Mouse (Mus musculus) kidney, adult 2 months (tissue): ENCODE data around the gene Asrgl1. TPM values are rescaled to one million over a fixed set of nuclear protein-coding genes. Genes with fewer than 3 reads are reported as not detected.
"Not testable (repeated sequence)": the region's sequence is repeated elsewhere in the genome, so short reads cannot be mapped to it uniquely, and the experiment has no call there.

Source experiments
- DNase-seq: peaks from one replicate; pipeline ENCODE4 v3.0.0; 2021
- H3K27ac ChIP-seq: fragments of 200-500 bp; 2 replicates; pipeline ENCODE4 v1.5.1; 2012; ENCODE audit warnings: low read depth, low read length, control low read depth, inconsistent platforms; ENCODE audit not compliant: insufficient read depth
- H3K27me3 ChIP-seq: fragments of 200-500 bp; replicated peaks from 2 replicates; pipeline ENCODE4 v1.6.1; 2012; ENCODE audit warnings: mild to moderate bottlenecking, moderate library complexity, low read length, inconsistent platforms; ENCODE audit not compliant: control insufficient read depth, insufficient read depth
- H3K36me3 ChIP-seq: fragments of 200-500 bp; 2 replicates; pipeline ENCODE4 v1.6.1; 2012; ENCODE audit warnings: mild to moderate bottlenecking, moderate library complexity, low read length, inconsistent platforms; ENCODE audit not compliant: control insufficient read depth, insufficient read depth
- H3K4me1 ChIP-seq: fragments of 200-500 bp; 2 replicates; pipeline ENCODE4 v1.6.1; 2011; ENCODE audit warnings: low read length; ENCODE audit not compliant: control insufficient read depth, insufficient read depth
- H3K4me3 ChIP-seq: fragments of 200-500 bp; 2 replicates; pipeline ENCODE4 v1.5.1; 2011; ENCODE audit warnings: mild to moderate bottlenecking, low read depth, low read length, control low read depth; ENCODE audit not compliant: insufficient read depth
- CTCF ChIP-seq: fragments of 200-500 bp; conservative IDR thresholded peaks from 2 replicates; pipeline ENCODE4 v1.5.1; 2011; ENCODE audit warnings: low read depth, mild to moderate bottlenecking, control low read depth, low read length, moderate library complexity, mixed read lengths; ENCODE audit not compliant: insufficient read depth, insufficient read length
- POLR2A ChIP-seq: fragments of 200-500 bp; IDR thresholded peaks from one replicate; pipeline ENCODE4 v1.6.1; 2011; ENCODE audit warnings: low read depth, low read length, control low read depth
- WGBS: fragments of 180-500 bp; shearing (Covaris S2); methylation state at CpG from one replicate; pipeline ENCODE4 v1.1.7; 2018; 5-methylcytosine and 5-hydroxymethylcytosine counted together
- polyA plus RNA-seq: library from polyadenylated mRNA; depleted of rRNA; stranded (reverse); fragments of >200 nt; gene quantifications from 2 replicates; pipeline ENCODE4 v1.2.3, GENCODE M21; 2012

Gene Asrgl1
- polyA plus RNA-seq, 1 experiment: 3.5 TPM

DNA sequence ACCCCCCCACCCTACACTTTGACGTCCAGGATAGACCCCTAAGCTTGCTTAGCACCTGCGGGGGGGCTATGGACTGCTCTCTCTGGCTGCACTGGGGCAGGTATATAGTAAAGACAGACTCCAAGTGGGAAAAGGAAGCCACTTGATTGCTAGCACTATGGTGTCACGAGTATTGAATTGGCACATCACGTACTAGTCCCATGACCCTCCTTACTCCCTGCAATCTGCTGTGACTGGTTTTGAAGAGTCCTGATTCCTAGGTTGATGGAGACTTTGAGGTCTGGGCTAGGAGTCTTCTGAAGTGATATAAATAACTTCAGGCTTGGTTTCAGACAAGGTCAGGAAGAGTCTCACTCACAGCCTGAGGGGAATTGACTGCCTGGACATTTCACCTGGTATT is 45.2 kb downstream of the Asrgl1 start:
- no peaks in the 10 kb centered on the region for H3K4me1 ChIP-seq
- 73% methylated on average over 4 of the region's 4 CpGs for WGBS
- H3K27me3 ChIP-seq: no peaks in the 10 kb centered on the region
- no peak overlapping the region for H3K27ac ChIP-seq
- H3K4me3 ChIP-seq: no peak overlapping the region
- TF ChIP-seq CTCF: no peak
- TF ChIP-seq POLR2A: no peak
- no peaks in the 10 kb centered on the region for H3K36me3 ChIP-seq
- no peak for DNase-seq

DNA sequence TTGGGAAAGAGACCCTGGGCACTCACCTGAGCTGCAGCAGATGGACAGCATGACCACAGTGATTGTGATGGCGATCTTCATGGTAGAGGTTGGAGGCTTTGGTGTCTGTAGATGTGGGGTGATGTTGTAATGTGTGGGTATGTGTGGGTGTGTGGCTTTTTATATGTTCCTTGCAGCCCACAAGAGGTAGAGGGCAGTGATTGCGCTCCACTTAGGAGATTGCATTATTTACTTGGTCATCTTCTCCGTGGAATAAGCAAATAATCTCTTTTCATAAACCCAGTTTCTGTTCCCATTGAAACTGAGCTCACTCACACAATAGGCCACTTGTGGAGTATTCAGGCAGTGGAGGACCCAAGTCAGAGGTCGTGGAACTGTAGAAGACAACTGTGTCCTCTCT is 47.6 kb downstream of the Asrgl1 start, which contains the start of gene Scgb1a1:
TSS of gene Scgb1a1 (minus strand) at position 138 of the 400 bp plus-strand sequence.
- Histone ChIP-seq H3K4me1 (no peaks in the 10 kb centered on the region; the same call in 1 of the 2 replicates), H3K4me3 (no peak within 1 kb of the TSS), H3K36me3 (no peaks in the 10 kb centered on the region), H3K27me3 (no peaks in the 10 kb centered on the region), H3K27ac (no peak within 1 kb of the TSS)
- no peak for TF ChIP-seq CTCF
- TF ChIP-seq POLR2A: no peak
- 82% methylated on average over 4 of the region's 4 CpGs for WGBS
- DNase-seq: no peak

DNA sequence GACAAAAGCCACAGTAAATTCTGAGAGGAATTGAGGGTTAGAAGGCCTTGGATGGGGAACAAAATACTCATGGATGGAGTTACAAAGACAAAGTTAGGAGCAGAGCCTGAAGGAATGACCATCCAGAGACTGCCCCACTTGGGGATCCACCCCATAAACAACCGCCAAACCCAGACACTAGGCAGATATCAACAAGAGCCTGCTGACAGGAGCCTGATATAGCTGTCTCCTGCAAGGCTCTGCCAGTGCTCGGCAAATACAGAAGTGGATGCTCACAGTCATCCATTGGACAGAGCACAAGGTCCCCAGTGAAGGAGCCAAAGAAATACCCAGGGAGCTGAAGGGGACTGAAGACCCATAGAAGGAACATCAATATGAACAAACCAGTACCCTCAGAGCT is 51.5 kb downstream of the Asrgl1 start:
- H3K4me1 ChIP-seq, H3K36me3 ChIP-seq, DNase-seq, H3K27ac ChIP-seq, H3K4me3 ChIP-seq, H3K27me3 ChIP-seq: not testable (repeated sequence)
- WGBS: 92% methylated on average over 2 of the region's 2 CpGs

DNA sequence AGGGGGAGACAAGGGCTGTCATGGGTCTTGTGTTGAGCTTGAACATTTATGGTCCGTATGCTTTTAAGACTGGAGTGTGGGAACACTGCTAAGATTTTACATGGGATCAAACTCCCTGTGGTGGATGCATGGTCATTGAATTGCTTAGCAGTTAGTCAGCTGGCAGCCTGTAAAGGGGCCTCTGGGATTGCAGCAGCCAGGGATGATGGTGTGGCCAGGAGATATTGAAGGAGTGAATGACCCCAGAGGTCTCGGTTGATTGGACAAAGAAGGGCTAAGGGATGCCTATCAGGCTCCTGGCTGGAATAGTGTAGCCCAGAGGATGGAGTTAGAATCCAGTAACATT is 52.5 kb downstream of the Asrgl1 start:
- DNase-seq: no peak
- TF ChIP-seq CTCF (no peak), POLR2A (no peak)
- Histone ChIP-seq H3K27ac (no peak overlapping the region), H3K36me3 (no peaks in the 10 kb centered on the region), H3K4me3 (no peak overlapping the region), H3K4me1 (peaks cover 2% of the 10 kb centered on the region; the same call in 1 of the 2 replicates), H3K27me3 (no peaks in the 10 kb centered on the region)
- WGBS: 84% methylated on average over 2 of the region's 2 CpGs

DNA sequence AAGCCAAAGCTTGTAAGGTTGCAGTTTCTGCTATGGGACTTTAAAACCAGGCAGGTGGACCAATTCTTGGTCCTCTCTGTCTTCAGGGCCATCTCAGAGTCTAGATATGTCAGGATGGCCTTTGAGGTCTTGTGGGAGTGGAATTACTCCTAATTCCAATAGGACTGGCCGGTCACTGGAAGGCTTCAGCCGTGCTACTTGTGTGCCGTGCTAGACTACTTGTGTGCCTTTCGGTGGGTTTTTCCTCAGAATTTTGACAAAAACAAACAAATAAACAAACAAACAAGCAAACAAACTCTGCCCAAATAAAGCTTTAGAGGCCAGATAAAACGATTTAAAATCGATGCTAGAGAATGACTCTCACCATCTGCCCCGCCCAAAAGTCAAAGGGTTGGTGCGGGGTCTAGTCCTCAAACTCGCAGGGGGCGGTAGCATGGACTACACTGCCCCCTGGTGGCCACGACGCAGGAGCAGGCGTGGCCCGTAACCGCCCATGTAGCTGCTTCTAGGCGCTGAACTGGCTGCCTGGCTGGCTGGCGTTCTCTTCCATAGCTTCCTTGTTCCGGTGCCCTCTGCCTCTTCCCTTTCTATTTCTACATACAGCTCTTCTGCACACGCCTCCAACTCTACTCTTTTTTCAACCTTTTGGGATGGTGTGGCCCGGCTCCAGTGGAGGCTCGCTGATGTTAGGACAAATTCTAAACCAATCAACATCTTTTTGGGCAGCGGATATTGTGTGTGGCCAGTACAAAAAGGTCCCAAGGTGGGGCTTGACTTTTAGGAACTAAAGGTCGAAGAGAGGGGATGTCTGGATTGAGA is 53.0 kb downstream of the Asrgl1 start:
- Histone ChIP-seq H3K27me3 (no peaks in the 10 kb centered on the region), H3K27ac (no peak overlapping the region), H3K4me1 (peaks cover 2% of the 10 kb centered on the region; the same call in 1 of the 2 replicates), H3K36me3 (no peaks in the 10 kb centered on the region), H3K4me3 (no peak overlapping the region; the same call in 1 of the 2 replicates)
- WGBS: 12% methylated on average over 23 of the region's 23 CpGs
- TF ChIP-seq POLR2A (no peak), CTCF (peak; percentile 91)
- peak; percentile 88 for DNase-seq

DNA sequence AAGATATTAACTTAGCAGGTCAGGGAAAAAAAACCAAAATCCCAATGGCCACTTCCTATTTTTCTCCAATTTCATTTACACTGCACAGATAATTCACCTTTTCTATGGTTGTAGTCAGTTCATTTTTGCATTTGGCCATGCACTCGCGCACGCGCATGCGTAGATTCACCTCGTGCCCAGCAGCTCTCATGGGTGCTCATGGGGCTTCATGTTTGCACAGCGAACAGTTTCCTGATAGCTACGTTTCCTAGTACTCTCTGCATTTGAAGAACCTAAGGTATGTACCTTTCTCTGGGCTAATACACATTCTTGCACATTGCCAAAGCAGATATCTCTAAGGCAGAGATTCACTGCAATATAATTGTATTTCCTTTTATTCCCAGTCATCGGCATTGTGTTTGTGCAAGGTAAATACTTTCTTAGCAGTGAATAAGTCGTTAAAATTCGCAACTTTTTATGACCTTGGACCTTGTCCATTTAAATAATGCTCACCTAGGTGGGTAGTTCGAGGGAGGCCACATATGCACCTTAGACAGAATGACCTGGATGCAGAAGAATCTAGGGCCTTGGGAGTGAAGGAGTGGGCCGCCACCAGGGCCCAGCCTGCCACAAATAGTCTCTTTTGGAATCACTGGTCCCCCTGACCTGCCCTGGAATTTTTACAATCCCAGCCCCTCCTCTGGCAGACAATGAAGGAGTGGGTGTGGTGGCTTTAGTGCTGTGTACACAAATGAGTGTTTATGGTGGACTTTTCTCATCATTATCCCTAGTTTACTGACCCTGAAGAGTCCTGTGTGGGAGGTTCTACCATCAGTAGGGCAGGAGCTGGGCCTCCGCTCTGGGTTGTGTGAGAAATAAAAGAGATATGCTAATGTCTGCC is 53.9 kb downstream of the Asrgl1 start:
- Histone ChIP-seq H3K4me3 (no peak overlapping the region), H3K27ac (no peak overlapping the region), H3K4me1 (peaks cover 2% of the 10 kb centered on the region; the same call in 1 of the 2 replicates), H3K36me3 (no peaks in the 10 kb centered on the region), H3K27me3 (no peaks in the 10 kb centered on the region)
- WGBS: 86% methylated on average over 14 of the region's 14 CpGs
- no peak for DNase-seq
- TF ChIP-seq CTCF: no peak
- TF ChIP-seq POLR2A: no peak

DNA sequence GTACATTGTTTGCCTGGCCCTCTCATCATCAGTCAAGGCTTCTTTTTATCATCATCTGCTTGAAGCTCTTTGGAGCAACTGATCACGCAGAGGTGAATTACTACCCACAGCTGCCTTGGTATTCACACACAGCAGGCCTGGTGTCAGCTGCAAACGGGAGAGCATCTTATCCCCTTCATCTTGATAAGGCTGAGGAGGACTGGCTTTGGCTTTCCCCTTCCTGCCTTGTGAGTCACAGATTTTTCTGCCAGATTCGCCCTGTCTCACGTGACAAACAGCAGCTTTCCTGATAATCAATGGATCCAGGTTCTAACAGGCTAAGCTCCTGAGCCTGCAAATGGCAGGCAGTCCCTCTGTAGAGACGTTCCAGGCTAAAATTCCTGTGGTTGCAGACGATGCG is 55.5 kb downstream of the Asrgl1 start:
- H3K4me1 ChIP-seq: peaks cover 2% of the 10 kb centered on the region; the same call in 1 of the 2 replicates
- TF ChIP-seq POLR2A (no peak), CTCF (no peak)
- no peak overlapping the region for H3K27ac ChIP-seq
- 61% methylated on average over 7 of the region's 7 CpGs for WGBS
- H3K36me3 ChIP-seq: no peaks in the 10 kb centered on the region
- no peak overlapping the region for H3K4me3 ChIP-seq
- DNase-seq: no peak
- no peaks in the 10 kb centered on the region for H3K27me3 ChIP-seq
